Mouse (Mus musculus): ENCODE results near the gene Treml4. TPM values are rescaled to one million over a fixed set of nuclear protein-coding genes. Genes with fewer than 3 reads are reported as not detected.

Treml4 gene
- total RNA-seq (2021) = 0.52 and 1.00 TPM in 2 replicates
- long read RNA-seq = 0 reads

DNA sequence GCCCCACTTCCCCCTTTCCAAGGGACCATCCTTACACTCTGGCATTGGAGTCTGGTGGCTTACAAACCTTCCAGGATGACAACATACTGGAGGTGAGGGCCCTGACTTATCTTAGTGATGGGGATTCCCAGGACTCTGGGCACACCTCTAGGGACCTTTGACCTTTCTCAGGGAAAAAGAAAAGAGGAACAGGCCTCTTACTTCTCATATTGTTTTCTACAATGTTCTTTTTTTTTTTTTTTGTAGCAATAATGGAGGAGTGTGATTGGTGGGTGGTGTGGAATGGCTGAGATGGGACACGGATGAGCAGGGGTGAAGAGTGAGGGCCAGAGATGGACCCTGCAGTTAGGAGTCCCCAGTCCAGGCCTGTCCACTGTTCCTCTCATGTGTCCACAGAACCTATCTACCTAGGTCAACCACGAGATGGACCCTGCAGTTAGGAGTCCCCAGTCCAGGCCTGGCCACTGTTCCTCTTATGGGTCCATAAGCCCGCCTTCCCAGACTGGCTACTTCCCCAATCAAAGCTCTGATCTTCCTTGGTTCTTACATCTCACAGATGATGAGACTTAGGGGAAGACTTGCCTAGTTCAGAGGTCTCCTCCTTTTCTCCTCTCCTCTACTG lies at the start of gene Treml4:
TSS of gene Treml4 (plus strand) at position 555 of the 622 bp plus-strand sequence.
- DNase-seq = no peak

GRCm38 (mm10) chr17:48215429-48215828 lies 48.7 kb upstream of the Treml4 start:
- DNase-seq = no peak

- no peak for DNase-seq
Measured at GRCm38 (mm10) chr17:48230680-48231079, 33.4 kb upstream of the Treml4 start.

DNA sequence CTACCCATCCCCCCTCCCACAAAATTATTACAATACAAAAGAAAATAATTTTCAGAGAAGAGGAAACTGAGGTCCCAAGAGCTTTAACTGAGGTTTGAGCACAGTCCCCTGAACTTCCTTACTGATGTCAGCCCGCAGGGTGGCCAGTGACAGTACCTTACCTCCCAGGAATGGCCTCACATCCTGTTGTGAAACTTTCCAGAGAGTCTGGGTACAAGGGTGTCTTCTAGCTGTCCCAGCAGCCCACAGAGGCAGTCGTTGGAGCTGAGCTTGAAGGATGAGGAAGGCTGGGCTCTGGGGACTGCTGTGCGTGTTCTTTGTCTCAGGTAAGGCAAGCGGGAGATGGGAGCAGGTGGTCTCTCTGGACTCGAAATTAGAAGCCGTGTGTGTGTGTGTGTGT lies 31.6 kb upstream of the Treml4 start, which contains the start of gene Trem1:
TSS of gene Trem1 (plus strand) at position 251 of the 400 bp plus-strand sequence.
- no peak for DNase-seq

- no peak for DNase-seq
Measured at GRCm38 (mm10) chr17:48233789-48234188, 30.3 kb upstream of the Treml4 start.

GRCm38 (mm10) chr17:48234550-48234949 lies 29.5 kb upstream of the Treml4 start:
- DNase-seq = no peak

GRCm38 (mm10) chr17:48235773-48236370 lies 28.2 kb upstream of the Treml4 start:
- no peak for DNase-seq

DNA sequence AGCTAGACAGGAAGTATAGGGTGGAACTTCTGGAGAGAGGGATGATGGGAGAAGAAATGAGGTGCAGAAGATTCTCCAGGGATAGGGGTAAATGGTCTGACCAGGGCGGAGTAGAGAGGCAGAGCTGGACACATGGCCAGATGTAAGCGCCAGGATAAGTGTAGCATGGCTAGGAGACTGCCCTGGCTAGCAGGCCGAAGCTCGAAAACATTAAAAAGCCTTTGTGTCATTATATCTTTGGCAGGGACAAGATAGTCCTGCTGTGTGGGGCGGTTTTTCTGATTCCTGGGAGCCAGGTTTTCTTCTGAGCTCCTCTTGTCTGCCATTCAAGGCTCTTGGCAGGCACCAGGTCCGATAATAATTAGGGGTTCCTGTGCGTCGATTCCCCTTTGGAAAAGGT lies 26.5 kb upstream of the Treml4 start:
- no peak for DNase-seq

DNA sequence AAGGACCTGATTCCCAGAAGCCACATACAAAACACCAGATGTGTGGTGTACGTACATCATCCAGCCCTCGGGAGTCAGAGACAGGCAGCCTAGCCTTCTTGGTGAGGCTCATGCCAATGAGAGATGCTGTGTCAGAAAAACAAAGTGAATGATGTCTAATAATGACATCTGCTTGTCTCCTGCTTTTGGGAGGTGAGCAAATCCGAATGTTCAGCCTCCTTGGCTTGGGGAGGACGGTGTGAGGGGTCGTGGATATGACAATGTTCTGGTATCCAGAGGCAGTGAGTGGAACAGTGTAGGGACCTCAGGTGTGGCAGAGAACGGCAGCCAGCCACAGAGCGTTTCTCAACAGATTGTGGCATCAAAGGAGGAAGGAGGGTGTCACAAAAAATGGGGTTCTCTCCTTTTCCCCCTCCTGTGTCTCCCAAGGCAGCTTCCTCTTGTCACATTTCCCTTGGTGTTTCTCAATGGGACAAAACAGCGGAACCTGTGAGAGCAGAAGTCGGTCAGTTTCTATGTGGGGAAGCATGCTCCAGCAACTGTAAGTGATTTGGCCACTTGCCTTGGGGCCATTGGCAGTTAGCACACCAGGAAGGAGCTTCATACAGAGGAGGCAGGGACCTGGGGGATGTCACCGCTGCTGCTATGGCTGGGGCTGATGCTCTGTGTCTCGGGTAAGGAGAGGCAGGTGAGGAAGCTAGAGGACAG lies 16.7 kb upstream of the Treml4 start, which contains the start of gene Trem3:
TSS of gene Trem3 (plus strand) at position 557 of the 708 bp plus-strand sequence.
- DNase-seq = no peak

- DNase-seq = no peak
Measured at GRCm38 (mm10) chr17:48249039-48249438, 15.1 kb upstream of the Treml4 start.

- DNase-seq = peak; percentile 1
Measured at GRCm38 (mm10) chr17:48249501-48249900, 14.6 kb upstream of the Treml4 start.

DNA sequence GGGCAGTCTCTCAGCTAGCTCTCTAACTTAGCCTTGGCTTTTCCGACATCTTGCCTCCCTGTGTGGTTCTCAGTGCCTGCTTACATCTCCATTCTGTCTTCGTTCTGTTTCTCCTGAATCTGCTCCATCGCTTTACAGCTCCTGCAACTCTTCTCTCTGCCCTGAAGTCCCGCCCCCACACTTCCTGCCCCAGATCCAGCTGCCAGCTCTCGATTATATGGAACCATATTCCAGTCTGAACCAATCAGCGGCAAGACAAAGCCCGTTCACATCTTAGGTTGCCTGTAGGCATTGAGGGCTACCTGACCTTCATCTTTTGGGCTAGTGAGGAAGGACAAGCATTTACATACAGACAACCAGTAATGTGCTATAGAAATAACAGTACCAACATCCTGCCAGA lies 13.5 kb upstream of the Treml4 start:
- no peak for DNase-seq

GRCm38 (mm10) chr17:48256575-48256974 lies 7.5 kb upstream of the Treml4 start:
- DNase-seq = no peak

- no peak for DNase-seq
Measured at GRCm38 (mm10) chr17:48261868-48262267, 2.2 kb upstream of the Treml4 start.

DNA sequence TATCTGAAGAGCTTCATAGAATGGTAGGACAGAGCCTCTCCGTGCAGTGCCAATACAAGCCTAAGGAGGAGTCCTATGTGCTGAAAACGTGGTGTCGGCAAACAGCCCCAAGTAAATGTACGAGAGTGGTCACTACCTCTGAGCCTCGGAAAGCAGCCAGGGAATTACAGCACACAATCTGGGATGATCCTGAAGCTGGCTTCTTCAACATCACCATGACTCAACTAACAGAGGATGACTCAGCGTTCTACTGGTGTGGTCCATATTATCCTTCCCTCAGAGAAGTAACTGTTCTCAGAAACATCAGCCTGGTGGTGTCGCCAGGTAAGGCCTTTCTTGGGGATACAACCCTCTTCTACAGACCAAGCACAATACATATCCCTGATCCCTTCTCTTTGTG lies 567 bp downstream of the Treml4 start:
- DNase-seq = no peak

DNA sequence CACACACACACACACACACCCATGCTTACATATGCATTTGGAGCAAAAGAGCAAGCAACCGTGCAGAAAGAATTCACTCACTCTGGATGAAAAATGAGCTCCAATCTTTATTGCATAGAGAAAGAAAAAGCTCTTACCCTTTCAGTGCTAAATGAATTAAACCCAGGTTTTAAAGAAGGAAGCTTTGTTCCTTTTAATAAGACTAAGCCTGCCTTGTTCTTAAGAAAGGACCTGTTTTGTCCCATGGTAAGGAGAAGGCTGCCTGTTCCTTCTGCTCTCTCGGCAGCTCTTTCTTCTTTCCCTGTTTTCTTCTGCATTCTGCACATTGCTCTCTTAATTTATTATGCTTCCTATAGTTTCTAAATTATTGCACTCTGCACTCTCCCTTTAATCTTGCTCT lies 2.0 kb downstream of the Treml4 start:
- DNase-seq = no peak

DNA sequence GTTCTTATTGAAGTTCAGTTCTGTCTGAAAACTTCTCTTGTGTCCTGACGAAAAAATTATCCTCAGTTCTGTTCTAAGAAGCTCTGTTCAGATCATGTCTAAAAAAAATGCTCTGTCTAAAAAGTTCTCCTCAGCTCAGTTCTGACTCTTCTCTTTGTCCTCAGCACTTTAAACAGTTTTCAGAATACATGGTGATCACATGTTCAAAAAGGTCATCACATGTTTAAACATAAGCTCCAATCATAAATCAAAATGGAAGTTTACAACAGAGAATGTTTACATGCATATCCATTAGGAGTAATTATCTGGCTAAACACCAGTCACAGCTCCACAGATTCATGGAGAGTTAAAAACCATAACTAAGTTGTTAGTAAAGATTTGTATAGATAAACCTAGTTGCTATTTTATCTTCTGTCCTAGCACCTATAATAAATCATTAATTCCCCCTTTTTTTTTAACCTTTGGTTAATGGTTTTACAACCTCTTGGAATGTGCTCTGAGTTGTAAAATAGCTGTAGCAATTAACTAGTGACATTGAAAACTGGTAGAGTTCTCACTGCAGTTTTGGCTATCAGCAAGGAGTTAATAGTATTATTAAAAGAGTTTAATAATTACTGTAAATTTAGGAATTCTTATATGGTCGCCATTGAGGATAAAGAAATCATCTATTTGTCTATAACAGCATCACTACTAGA lies 2.7 kb downstream of the Treml4 start:
- DNase-seq = no peak

- DNase-seq = no peak
Measured at GRCm38 (mm10) chr17:48267591-48267990, 3.5 kb downstream of the Treml4 start.

DNA sequence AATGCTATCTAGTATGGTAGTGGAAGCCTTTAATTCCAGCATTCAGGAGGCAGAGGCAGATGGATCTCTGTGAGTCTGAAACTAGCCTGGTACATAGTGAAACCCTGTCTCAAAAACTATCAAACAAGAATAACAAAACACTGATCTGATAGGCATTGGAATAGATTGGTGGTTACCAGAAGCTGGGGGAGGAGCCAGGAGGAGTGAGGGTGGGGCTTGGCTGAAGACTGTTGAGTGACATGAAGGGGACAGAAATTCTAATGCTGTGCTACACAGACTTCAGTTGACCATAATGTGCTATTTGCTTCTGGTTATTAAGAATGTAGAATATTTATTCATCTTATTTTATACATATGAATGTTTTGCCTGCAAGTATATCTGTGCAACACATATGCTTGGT lies 4.2 kb downstream of the Treml4 start:
- no peak for DNase-seq

DNA sequence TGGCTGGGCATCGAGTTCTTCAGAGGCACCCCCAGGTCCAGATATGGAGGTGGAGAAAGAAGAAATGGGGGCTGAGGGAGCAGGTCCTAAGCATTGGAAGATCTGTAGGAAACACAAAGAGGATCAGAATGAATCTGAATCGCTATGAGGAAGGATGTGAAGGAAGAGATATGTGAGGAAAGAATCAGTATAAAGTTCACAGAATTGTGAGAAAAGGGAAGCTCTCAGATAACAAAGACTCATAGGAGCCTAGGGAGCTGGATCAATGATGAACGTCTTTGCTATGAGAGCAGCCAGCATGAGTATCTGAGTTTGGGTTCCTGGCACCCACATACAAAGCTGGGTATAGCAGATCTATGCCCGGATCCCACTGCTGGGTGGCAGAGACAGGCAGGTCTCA lies 5.7 kb downstream of the Treml4 start:
- DNase-seq = no peak

DNA sequence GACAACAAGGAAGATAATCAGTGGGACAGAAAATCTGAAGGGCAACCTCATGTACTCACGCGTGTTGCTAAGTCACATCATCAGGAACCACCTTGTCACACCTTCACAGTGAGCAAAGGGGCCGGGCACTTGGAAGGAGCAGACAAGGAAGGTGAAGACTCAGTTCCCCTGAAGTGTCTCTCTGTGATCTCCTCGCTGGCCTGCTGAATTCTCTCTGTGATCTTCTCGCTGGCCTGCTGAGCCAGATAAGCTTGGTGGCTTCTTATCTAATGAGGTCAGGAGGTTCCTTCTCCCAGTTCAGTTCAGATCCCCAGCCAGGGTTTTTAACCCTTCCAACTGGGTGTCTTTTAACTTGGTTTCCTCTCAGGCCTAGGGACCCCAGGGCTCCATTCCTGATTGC lies 8.1 kb downstream of the Treml4 start:
- no peak for DNase-seq

DNA sequence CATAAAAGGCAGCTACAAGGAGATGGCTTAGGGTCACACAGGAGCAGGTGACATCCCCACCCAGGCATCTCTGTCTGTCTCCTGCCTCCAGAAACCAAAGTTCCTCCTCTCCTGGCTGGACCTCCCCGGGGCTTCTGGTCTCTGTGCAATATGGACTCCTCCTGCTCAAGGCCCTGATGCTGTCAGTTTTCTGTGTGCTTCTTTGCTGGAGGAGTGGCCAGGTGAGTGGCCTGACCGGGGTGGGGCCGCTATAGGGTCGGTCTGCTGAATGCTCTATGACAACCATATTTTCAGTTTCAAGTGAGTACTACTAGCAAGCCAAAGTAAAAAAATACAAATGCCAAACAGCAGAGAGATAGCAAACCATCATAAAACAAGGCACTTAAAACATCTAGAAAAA lies 8.5 kb downstream of the Treml4 start:
- no peak for DNase-seq

DNA sequence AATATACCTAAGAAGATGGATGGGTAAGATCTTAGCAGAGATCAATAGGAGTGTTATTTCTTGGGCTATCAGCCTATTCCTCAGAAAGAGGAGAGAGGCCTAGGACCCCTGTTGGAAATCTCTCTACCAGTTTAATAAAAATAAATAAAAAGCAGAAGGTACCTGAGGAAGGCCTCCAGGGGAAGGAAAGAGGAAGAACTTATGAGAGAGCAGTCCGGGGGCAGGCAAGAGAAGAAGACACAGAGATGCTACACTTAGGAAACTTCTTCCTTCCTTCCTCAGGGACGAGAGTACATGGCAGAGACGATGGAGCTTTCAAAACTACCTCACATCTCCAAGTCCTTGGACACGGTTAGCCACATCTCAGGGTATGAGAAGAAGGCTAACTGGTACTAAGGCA lies 10.0 kb downstream of the Treml4 start:
- no peak for DNase-seq
